Mouse (Mus musculus) CH12.LX (cell line): Measurements from ENCODE around the gene Sgk2. TPM values are rescaled to one million over a fixed set of nuclear protein-coding genes. Genes with fewer than 3 reads are reported as not detected.

Source experiments
- DNase-seq: peaks from one replicate; pipeline ENCODE4 v3.0.0-alpha.2; 2013; ENCODE audit errors: extremely low read depth
- H3K27ac ChIP-seq: 2 replicates; pipeline ENCODE4 v1.5.1; 2012; ENCODE audit warnings: low read depth, mild to moderate bottlenecking, control low read depth, moderate library complexity; ENCODE audit not compliant: insufficient read depth
- H3K27me3 ChIP-seq: replicated peaks from 2 replicates; pipeline ENCODE3; 2012; ENCODE audit warnings: inconsistent platforms
- H3K36me3 ChIP-seq, 2 experiments: replicated peaks in 1 of 2; 2 replicates each; pipeline versions ENCODE3 to v1.6.1; 2012; ENCODE audit warnings: inconsistent platforms in 1 of 2, low read length in 1 of 2, mild to moderate bottlenecking in 1 of 2, mixed read lengths in 1 of 2, moderate library complexity in 1 of 2; ENCODE audit not compliant: control insufficient read depth in 1 of 2, insufficient read depth in 1 of 2
- H3K4me1 ChIP-seq, 2 experiments: 2 replicates each; pipeline ENCODE4 v1.6.1; 2012; ENCODE audit warnings: inconsistent platforms in 1 of 2, moderate library complexity in 1 of 2; ENCODE audit not compliant: insufficient read depth in 2 of 2, control insufficient read depth in 1 of 2
- H3K4me2 ChIP-seq: 2 replicates; pipeline ENCODE4 v1.6.1; 2012; ENCODE audit warnings: low read depth, mild to moderate bottlenecking, control low read depth; ENCODE audit not compliant: poor library complexity, insufficient read depth, severe bottlenecking
- H3K4me3 ChIP-seq, 3 experiments: fragments of 150-350 bp in 1 of 3; sonication (generic) in 1 of 3; replicated peaks in 1 of 3; 2 replicates each; pipeline versions ENCODE3 to v1.5.1; 2011 to 2012; ENCODE audit warnings: low read depth in 2 of 3, low read length in 2 of 3, mild to moderate bottlenecking in 2 of 3, moderate library complexity in 2 of 3, control low read depth in 1 of 3, improper control_type of control experiment in 1 of 3, inconsistent platforms in 1 of 3, mixed read lengths in 1 of 3; ENCODE audit not compliant: poor library complexity in 1 of 3
- H3K79me2 ChIP-seq: replicated peaks from 2 replicates; pipeline ENCODE4 v1.6.1; 2012; ENCODE audit warnings: mild to moderate bottlenecking, moderate library complexity; ENCODE audit not compliant: control insufficient read depth, poor library complexity, insufficient read depth, severe bottlenecking; ENCODE audit errors: extremely low read depth
- H3K9ac ChIP-seq: 2 replicates; pipeline ENCODE4 v1.6.1; 2012; ENCODE audit warnings: low read depth, mild to moderate bottlenecking, control low read depth, moderate library complexity; ENCODE audit not compliant: insufficient read depth
- H3K9me3 ChIP-seq: replicated peaks from 2 replicates; pipeline ENCODE3; 2012; ENCODE audit warnings: low read length, inconsistent platforms, mixed read lengths
- BHLHE40 ChIP-seq: IDR thresholded peaks from 2 replicates; pipeline ENCODE4 v1.6.1; 2011; ENCODE audit warnings: mild to moderate bottlenecking, low read depth, low read length, improper control_type of control experiment
- CHD1 ChIP-seq: IDR thresholded peaks from 2 replicates; pipeline ENCODE4 v1.6.1; 2012; ENCODE audit warnings: low read depth, low read length, improper control_type of control experiment, inconsistent platforms
- CTCF ChIP-seq, 2 experiments: IDR thresholded peaks in 1 of 2; conservative IDR thresholded peaks in 1 of 2; 2 replicates each; pipeline ENCODE4 v1.5.1; 2011 to 2012; ENCODE audit warnings: low read depth in 2 of 2, low read length in 2 of 2, improper control_type of control experiment in 1 of 2, inconsistent platforms in 1 of 2, mild to moderate bottlenecking in 1 of 2, moderate library complexity in 1 of 2
- E2F4 ChIP-seq: IDR thresholded peaks from 2 replicates; pipeline ENCODE4 v1.6.1; 2011; ENCODE audit warnings: low read depth, low read length, improper control_type of control experiment; ENCODE audit not compliant: insufficient replicate concordance
- ELF1 ChIP-seq: IDR thresholded peaks from 2 replicates; pipeline ENCODE4 v1.6.1; 2014; ENCODE audit warnings: low read depth, mild to moderate bottlenecking, inconsistent platforms, low read length, improper control_type of control experiment
- EP300 ChIP-seq: IDR thresholded peaks from 2 replicates; pipeline ENCODE4 v1.6.1; 2011; ENCODE audit warnings: low read length, improper control_type of control experiment
- HCFC1 ChIP-seq: IDR thresholded peaks from 2 replicates; pipeline ENCODE4 v1.6.1; 2012; ENCODE audit warnings: low read depth, mild to moderate bottlenecking, inconsistent platforms, low read length, improper control_type of control experiment
- IRF4 ChIP-seq: IDR thresholded peaks from 2 replicates; pipeline ENCODE4 v1.6.1; 2014; ENCODE audit warnings: low read depth, mild to moderate bottlenecking, inconsistent platforms, low read length, improper control_type of control experiment
- JUND ChIP-seq: conservative IDR thresholded peaks from 2 replicates; pipeline ENCODE4 v1.6.1; 2011; ENCODE audit warnings: low read depth, low read length, improper control_type of control experiment
- MAFK ChIP-seq: IDR thresholded peaks from 2 replicates; pipeline ENCODE4 v1.6.1; 2011; ENCODE audit warnings: low read length, improper control_type of control experiment; ENCODE audit not compliant: insufficient replicate concordance
- MAX ChIP-seq: IDR thresholded peaks from 2 replicates; pipeline ENCODE4 v1.6.1; 2011; ENCODE audit warnings: low read length, improper control_type of control experiment
- MAZ ChIP-seq: IDR thresholded peaks from 2 replicates; pipeline ENCODE4 v1.6.1; 2012; ENCODE audit warnings: low read depth, mild to moderate bottlenecking, inconsistent platforms, low read length, improper control_type of control experiment, moderate library complexity
- MEF2A ChIP-seq: IDR thresholded peaks from 2 replicates; pipeline ENCODE4 v1.6.1; 2014; ENCODE audit warnings: low read depth, mild to moderate bottlenecking, inconsistent platforms, low read length, improper control_type of control experiment, borderline replicate concordance
- NELFE ChIP-seq: IDR thresholded peaks from 2 replicates; pipeline ENCODE4 v1.6.1; 2011; ENCODE audit warnings: low read depth, low read length, improper control_type of control experiment
- NRF1 ChIP-seq: IDR thresholded peaks from 2 replicates; pipeline ENCODE4 v1.6.1; 2014; ENCODE audit warnings: low read depth, mild to moderate bottlenecking, inconsistent platforms, low read length, improper control_type of control experiment, moderate library complexity
- POLR2A ChIP-seq: IDR thresholded peaks from 2 replicates; pipeline ENCODE4 v1.6.1; 2011; ENCODE audit warnings: low read depth, mild to moderate bottlenecking, improper control_type of control experiment, low read length
- POLR2AphosphoS2 ChIP-seq: IDR thresholded peaks from 2 replicates; pipeline ENCODE4 v1.6.1; 2011; ENCODE audit warnings: low read depth, low read length, improper control_type of control experiment
- RAD21 ChIP-seq: IDR thresholded peaks from 2 replicates; pipeline ENCODE4 v1.6.1; 2011; ENCODE audit warnings: low read depth, mild to moderate bottlenecking, low read length, improper control_type of control experiment, moderate library complexity
- RCOR1 ChIP-seq: conservative IDR thresholded peaks from 2 replicates; pipeline ENCODE4 v1.6.1; 2012; ENCODE audit warnings: low read depth, mild to moderate bottlenecking, inconsistent platforms, low read length, improper control_type of control experiment
- SMC3 ChIP-seq: IDR thresholded peaks from 2 replicates; pipeline ENCODE4 v1.6.1; 2011; ENCODE audit warnings: low read depth, low read length, improper control_type of control experiment
- TBP ChIP-seq: conservative IDR thresholded peaks from 2 replicates; pipeline ENCODE4 v1.6.1; 2011; ENCODE audit warnings: low read depth, low read length, improper control_type of control experiment
- USF2 ChIP-seq: conservative IDR thresholded peaks from 2 replicates; pipeline ENCODE4 v1.6.1; 2011; ENCODE audit warnings: low read depth, low read length, improper control_type of control experiment
- ZC3H11A ChIP-seq: IDR thresholded peaks from 2 replicates; pipeline ENCODE4 v1.6.1; 2012; ENCODE audit warnings: low read depth, mild to moderate bottlenecking, inconsistent platforms, low read length, improper control_type of control experiment
- ZKSCAN1 ChIP-seq: IDR thresholded peaks from 2 replicates; pipeline ENCODE4 v1.6.1; 2012; ENCODE audit warnings: low read depth, inconsistent platforms, low read length, improper control_type of control experiment, borderline replicate concordance
- dilution Hi-C: fragments of 300-500 bp; cut with MboI; formaldehyde crosslinking; loops from 2 replicates; pipeline ENCODE4 v1.14.3; 2020; ENCODE audit warnings: low sequenced_read_pairs; ENCODE audit not compliant: extremely low pct_unique_long_range_greater_than_20kb, extremely low pct_ligation_motif_present
- in situ Hi-C: fragments of 300-500 bp; cut with MboI; formaldehyde crosslinking; loops from 3 replicates; pipeline ENCODE4 v1.14.3; 2019; ENCODE audit warnings: low sequenced_read_pairs, low pct_ligation_motif_present, low pct_unique_long_range_greater_than_20kb, mixed read lengths
- polyA plus RNA-seq: library from polyadenylated mRNA; unstranded; fragments of >175 nt; gene quantifications from 2 replicates; pipeline ENCODE4 v1.2.1, GENCODE M21; 2012; ENCODE audit warnings: low read depth; ENCODE audit not compliant: insufficient read length
- total RNA-seq, 2 experiments: library from RNA; depleted of rRNA; stranded (reverse); fragments of 300-350 nt in 1 of 2; fragments of >200 nt in 1 of 2; gene quantifications; 2 replicates each; pipeline ENCODE4 v1.2.3; 2012 to 2014

The Sgk2 gene
- total and polyA plus RNA-seq, 3 experiments, result not detected

- Histone ChIP-seq H3K9ac (no peak overlapping the region), H3K79me2 (no peaks in the 10 kb centered on the region)
These were observed 4.4 kb downstream of the Sgk2 start for GRCm38 (mm10) chr2:162991394-162992083.

GRCm38 (mm10) chr2:162992084-162992437, 4.9 kb downstream of the Sgk2 start:
- no peaks in the 10 kb centered on the region for H3K36me3 ChIP-seq
- TF ChIP-seq ZC3H11A (no peak), ZKSCAN1 (no peak), MAFK (no peak), E2F4 (no peak), HCFC1 (no peak), JUND (no peak), MEF2A (no peak), RAD21 (no peak), TBP (no peak), NRF1 (no peak), CTCF (conservative IDR thresholded peaks at IDR 0.05 in 1 of 2, IDR thresholded peaks at IDR 0.05 in 1 of 2; ENCODE audit: low read depth in 2 of 2, low read length in 2 of 2) (no peak), NELFE (no peak), MAZ (no peak), USF2 (no peak)
- peaks cover 84% of the 10 kb centered on the region for H3K27me3 ChIP-seq
- H3K4me2 ChIP-seq, result no peak overlapping the region
- no peak overlapping the region for H3K4me3 ChIP-seq
- no peak overlapping the region for H3K9ac ChIP-seq
- H3K9me3 ChIP-seq, result no peaks in the 10 kb centered on the region
- no peak overlapping the region for H3K27ac ChIP-seq
- H3K4me1 ChIP-seq, result peaks cover 0 to 3% of the 10 kb centered on the region in 2 experiments; a peak in 1 of 4 replicates
- DNase-seq, result no peak
- no peaks in the 10 kb centered on the region for H3K79me2 ChIP-seq
- in situ Hi-C loops (loop anchor here (10.0 kb wide), 1 partner anchor 343 kb away; no protein-coding TSS in a partner anchor), dilution Hi-C loops (no loop called here)

More at GRCm38 (mm10) chr2:162991394-162992083, 4.4 kb downstream of the Sgk2 start:
- no peak for TF ChIP-seq USF2
- TF ChIP-seq MAZ, result no peak
- TF ChIP-seq POLR2A, result no peak
- TF ChIP-seq MAX, result no peak
- no peak for TF ChIP-seq RCOR1
- no peak for TF ChIP-seq TBP
- no peak for TF ChIP-seq CHD1
- TF ChIP-seq EP300, result no peak
- TF ChIP-seq POLR2AphosphoS2, result no peak
- no peak for TF ChIP-seq MEF2A
- no peak for TF ChIP-seq E2F4
- TF ChIP-seq IRF4, result no peak
- TF ChIP-seq NRF1, result no peak
- no peak for TF ChIP-seq RAD21
- TF ChIP-seq BHLHE40, result no peak
- TF ChIP-seq SMC3, result no peak
- no peak for TF ChIP-seq MAFK
- TF ChIP-seq ELF1, result no peak
- peaks cover 0 to 3% of the 10 kb centered on the region in 2 experiments; a peak in 1 of 4 replicates for H3K4me1 ChIP-seq
- dilution Hi-C loops, result no loop called here
- no peaks in the 10 kb centered on the region for H3K36me3 ChIP-seq
- no peak overlapping the region for H3K4me2 ChIP-seq
- DNase-seq, result no peak
- H3K27me3 ChIP-seq, result peaks cover 87% of the 10 kb centered on the region
- H3K9me3 ChIP-seq, result no peaks in the 10 kb centered on the region
- in situ Hi-C loops, result loop anchor here (10.0 kb wide), 1 partner anchor 343 kb away; no protein-coding TSS in a partner anchor
- no peak overlapping the region for H3K27ac ChIP-seq
- H3K4me3 ChIP-seq, result no peak overlapping the region
